Mouse (Mus musculus): ENCODE measurements around the gene Syt3.

Syt3 gene

DNA sequence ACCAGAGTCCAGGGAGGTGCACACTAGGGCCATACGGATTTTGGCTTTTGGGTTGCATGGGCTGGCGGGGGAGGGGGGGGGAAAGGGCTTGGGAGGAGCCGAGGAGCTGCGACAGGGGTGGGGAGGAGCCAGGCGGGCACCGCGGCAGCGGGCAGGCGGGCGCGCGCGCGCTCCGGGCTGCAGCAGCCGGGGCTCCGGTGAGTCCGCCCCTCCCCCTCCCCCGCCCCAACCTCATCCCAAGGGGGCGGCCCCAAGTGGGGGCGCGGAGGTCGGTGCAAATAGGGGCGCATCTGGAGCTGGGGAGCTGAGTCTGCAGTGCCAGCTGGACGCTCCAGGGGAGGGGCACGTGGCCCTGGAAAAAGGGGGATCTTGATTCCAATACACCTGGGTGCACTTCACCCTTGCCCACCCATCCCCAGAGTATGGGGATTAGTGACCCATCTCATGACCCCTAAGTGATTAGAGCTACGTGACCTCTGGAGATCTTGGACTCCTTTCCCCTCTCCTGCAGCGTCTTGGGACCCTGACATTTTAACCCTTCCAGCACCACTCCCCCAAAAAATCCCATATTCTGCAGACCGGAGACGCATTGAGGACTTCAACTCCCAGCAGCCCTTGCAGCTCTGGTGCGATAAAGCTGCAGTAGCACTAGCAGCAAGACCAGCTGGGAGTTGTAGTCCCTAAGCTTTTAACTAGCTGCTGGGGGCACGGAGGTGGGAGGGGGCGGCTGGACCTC, at the start of gene Syt3:
Gene Syt3 (plus strand): TSS at position 123 of the 736 bp plus-strand sequence.
- DNase-seq (ENCODE audit: low spot score in 2 of 2): peak; percentile 39 to 71

- no peak for DNase-seq (ENCODE audit: low spot score in 2 of 2)
Observed at GRCm38 (mm10) chr7:44334139-44334538, 49.8 kb upstream of the Syt3 start.

DNA sequence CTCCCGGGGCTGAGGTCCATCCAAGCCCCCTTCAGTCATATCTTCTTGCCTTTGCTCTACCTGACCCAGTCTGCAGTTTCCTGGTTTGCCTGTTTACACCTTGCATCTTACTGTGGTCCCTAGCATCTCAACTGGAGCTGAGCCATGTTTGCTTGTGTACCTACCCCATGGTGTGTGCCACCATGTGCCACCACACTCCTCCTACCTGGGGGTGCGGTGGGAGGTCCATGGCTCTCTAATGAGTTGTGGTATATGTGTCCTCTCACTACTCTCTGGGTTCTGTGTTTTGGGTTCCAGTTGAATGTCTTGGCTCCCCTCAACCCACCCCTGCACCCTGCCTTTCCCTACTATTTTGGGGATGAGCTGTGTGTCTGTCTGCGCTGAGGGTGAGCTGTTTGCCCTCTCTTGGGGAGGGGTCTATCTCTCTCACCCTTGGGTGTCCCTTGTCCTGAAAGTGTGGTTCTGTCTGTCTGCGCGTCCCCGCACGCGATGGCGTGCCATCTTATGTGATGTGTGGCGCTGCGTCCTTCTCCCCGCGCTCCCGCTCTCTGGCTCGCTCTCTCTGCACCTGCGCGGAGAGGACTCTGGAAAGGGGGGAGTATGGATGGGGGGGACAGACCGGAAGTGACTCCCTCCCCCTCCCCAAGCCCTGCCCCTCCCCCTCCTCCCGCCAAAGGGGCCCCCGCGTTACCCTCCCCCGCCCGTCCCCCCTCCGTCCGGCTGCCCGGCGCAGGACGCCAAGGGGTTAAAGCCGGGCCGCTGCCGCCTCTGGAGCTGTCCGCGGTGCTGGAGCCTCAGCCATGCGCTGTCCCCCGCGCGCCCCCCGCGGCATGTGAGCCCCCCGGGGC, 48.6 kb upstream of the Syt3 start:
- DNase-seq (ENCODE audit: low spot score in 2 of 2): no peak

DNA sequence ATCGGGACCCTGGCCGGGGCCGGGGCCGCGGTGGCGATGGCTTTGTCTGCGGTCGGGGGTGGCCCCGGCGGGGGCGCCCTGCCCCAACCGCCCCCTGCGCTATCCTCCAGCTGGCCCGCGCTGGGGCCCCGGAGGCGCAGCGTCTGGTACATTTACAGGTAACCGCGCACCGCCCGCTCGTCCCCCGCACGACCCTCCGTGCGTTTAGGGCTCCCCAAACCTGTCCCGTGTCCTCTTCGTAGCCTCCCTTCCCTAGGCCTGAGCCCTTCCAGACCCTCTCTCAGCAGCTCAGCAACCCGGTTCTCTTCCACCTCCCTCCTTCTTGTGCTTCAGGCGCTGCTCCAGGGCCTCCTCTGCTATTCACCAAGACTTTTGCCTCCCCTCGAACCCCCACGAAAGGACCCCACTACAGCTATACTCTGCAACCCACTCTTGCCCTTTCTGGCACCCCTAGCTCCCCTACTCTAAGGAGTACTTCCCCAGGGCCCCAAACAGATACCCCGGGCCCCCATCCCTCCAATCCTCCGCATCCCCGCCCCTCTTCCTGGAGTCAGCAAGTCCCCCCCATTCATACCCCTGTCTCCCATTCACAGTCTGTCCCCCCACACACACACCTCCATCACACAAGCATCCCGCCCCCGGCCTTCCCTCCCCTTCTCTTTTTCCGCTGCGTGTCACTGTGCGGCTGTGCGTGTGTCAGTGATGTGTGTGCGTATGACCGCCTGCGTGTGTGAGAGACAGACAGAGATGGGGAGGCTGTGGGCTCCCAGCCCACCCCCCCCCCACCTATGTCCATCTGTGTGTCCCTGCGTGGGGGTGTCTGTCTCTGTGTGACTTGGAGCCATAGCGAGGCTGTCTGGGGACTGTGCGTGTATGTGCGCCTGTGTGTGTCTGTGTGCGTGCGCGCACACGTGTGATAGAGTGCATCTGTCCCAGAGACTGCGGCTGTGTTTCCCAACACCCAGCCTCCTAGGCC, 47.6 kb upstream of the Syt3 start:
- no peak for DNase-seq (ENCODE audit: low spot score in 2 of 2)

- DNase-seq (ENCODE audit: low spot score in 2 of 2): no peak
Observed at GRCm38 (mm10) chr7:44337121-44337849, 46.6 kb upstream of the Syt3 start.

DNA sequence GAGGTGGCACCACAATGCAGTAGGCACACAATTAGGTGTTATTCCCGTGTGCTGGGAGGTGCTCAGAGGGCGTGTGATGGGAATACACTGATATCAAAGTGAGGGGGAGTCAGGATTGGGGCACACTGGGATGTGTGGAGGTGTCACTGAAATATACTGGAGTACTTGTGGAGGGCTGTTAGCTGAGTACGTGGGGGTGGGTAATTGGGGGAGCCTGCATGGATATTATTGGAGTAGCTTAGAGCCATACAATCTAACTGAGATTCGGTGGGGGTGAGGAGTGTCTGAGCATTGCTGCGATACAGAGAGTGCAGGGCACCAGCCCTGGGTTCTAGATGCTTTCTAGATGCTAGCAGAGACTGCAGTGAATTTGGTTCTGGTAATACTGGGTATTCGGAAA, 43.7 kb upstream of the Syt3 start:
- no peak for DNase-seq (ENCODE audit: low spot score in 2 of 2)

- no peak for DNase-seq (ENCODE audit: low spot score in 2 of 2)
Observed at GRCm38 (mm10) chr7:44341119-44341518, 42.8 kb upstream of the Syt3 start.

DNA sequence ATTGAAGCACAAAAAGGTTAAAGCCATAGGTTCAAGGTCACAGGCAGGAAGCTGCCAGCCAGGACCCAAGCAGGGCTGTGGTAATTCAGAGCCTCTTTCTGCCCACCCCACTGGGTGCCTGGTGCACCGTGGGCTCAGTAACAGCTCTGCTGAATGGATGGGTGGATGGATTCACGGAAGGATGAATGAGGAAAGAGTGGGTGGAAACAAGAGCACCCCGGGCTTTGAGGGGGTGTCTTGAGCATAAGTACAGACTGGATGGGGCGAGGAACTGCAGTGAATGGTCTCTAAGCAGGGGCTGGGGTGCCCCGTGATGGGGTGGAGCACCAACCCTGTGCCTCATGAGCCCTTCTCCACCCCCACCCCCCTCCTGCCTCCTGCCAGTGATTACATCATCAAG, 42.2 kb upstream of the Syt3 start:
- DNase-seq (ENCODE audit: low spot score in 2 of 2): no peak

DNA sequence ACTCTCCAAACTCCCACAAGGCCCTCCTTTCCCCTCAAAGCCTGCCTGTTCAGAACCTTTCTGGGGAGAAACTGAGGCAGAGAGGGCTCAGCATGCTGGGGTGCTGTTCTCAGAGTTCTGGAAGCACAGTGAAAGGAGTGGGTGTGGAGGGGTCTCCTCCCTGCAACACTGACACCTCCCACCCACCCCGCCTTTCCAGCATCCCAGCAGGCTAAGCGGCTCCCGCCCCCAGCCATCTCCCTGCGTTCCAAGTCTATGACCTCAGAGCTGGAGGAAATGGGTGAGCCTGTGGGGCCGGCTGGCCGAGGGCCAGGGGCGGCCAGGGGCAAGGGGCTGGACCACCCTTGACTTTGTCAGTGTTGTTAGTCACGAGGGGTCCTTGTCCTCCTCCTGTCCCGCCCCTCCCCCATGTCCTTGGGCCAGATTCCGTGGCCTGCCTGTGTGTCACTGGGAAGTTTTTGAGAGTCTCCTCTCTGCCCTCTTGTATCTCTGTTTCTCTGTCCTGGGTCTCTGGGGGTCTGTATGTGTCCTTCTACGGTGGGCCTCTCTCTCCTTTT, 40.4 kb upstream of the Syt3 start:
- DNase-seq (ENCODE audit: low spot score in 2 of 2): no peak

DNA sequence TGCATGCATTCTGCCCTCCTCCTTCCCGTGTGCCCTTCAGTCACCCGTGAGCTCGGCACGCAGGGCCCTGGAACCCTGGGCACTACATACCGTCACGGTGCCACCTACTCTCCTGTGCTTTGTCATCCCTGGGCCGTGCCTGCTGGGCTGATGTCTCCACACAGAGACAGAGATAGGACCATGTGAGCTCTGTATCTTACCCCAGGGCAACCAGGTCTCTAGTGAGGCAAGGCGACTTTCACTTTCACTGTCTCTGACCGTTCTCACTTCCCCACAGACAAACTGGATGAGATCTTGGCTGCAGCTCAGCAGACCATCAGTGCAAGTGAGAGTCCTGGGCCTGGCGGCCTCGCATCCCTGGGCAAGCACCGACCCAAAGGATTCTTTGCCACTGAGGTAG, 39.3 kb upstream of the Syt3 start:
- no peak for DNase-seq (ENCODE audit: low spot score in 2 of 2)

GRCm38 (mm10) chr7:44349043-44349442, 34.9 kb upstream of the Syt3 start:
- no peak for DNase-seq (ENCODE audit: low spot score in 2 of 2)

GRCm38 (mm10) chr7:44350957-44351711, 32.8 kb upstream of the Syt3 start:
- DNase-seq (ENCODE audit: low spot score in 2 of 2): peak in 1 of 2 experiments; percentile 83

- no peak for DNase-seq (ENCODE audit: low spot score in 2 of 2)
Observed at GRCm38 (mm10) chr7:44351881-44352749, 31.8 kb upstream of the Syt3 start.

DNA sequence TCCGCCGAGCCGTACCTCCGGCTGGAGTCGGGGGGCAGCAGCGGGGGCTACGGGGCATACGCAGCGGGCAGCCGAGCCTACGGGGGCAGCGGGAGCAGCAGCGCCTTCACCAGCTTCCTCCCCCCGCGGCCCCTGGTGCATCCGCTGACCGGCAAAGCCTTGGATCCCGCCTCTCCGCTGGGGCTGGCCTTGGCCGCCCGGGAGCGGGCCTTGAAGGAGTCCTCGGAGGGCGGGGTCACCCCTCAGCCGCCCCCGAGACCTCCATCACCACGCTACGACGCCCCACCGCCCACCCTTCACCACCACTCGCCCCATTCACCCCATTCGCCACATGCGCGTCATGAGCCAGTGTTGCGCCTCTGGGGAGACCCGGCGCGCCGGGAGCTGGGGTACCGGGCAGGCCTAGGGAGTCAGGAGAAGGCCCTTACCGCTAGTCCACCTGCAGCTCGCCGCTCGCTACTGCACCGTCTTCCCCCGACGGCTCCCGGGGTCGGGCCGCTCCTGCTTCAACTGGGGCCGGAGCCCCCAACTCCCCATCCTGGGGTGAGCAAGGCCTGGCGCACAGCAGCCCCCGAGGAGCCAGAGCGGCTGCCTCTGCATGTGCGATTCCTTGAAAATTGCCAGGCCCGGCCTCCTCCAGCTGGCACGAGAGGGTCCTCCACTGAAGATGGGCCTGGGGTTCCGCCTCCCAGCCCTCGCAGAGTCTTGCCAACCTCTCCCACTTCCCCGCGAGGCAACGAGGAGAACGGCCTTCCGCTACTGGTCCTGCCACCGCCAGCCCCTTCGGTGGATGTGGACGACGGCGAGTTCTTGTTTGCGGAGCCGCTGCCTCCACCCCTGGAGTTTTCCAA, 30.9 kb upstream of the Syt3 start:
- no peak for DNase-seq (ENCODE audit: low spot score in 2 of 2)

- no peak for DNase-seq (ENCODE audit: low spot score in 2 of 2)
Observed at GRCm38 (mm10) chr7:44353601-44354340, 30.1 kb upstream of the Syt3 start.

DNA sequence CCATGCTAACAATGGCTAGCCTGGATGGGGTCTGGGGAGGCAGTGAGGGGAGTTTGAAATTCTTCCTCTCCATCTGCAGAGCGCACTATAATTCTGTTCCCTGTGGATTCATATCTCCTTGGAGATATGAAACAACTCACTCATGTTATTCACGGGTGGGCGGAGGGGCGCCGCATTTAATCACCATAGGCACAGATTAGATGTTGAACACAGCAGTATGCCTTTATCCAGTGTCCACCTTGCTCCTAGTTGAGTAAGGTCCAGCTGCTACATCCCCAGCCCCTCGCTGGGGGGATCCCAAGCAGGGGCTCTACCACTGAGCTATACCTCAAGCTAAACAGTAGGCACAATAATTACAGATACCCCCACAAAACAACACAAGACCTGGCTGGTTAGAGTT, 28.5 kb upstream of the Syt3 start:
- no peak for DNase-seq (ENCODE audit: low spot score in 2 of 2)

Data from cerebellum, postnatal 4 days (tissue).